Mouse (Mus musculus) neural tube, embryonic 13.5 days (tissue): ENCODE results near the gene Gm21983. TPM values are rescaled to one million over a fixed set of nuclear protein-coding genes. Genes with fewer than 3 reads are reported as not detected.

Experiments used
- ATAC-seq: fragments of 200-750 bp; cut with Nextera tagmentation; 2 replicates; pipeline ENCODE4 v1.8.0; 2017; ENCODE audit warnings: low read depth, mild to moderate bottlenecking, moderate TSS enrichment, moderate library complexity
- H3K27ac ChIP-seq: fragments of 300-500 bp; sonication (generic); replicated peaks from 2 replicates; pipeline ENCODE4 v1.5.1; 2015; ENCODE audit warnings: moderate library complexity, mild to moderate bottlenecking, inconsistent platforms
- H3K27me3 ChIP-seq: fragments of 300-500 bp; sonication (generic); 2 replicates; pipeline ENCODE4 v1.6.1; 2015; ENCODE audit warnings: mild to moderate bottlenecking, inconsistent platforms
- H3K36me3 ChIP-seq: fragments of 300-500 bp; sonication (generic); 2 replicates; pipeline ENCODE4 v1.6.1; 2015; ENCODE audit warnings: mild to moderate bottlenecking, inconsistent platforms
- H3K4me1 ChIP-seq: fragments of 300-500 bp; sonication (generic); replicated peaks from 2 replicates; pipeline ENCODE4 v1.6.1; 2015; ENCODE audit warnings: inconsistent platforms
- H3K4me2 ChIP-seq: fragments of 300-500 bp; sonication (generic); 2 replicates; pipeline ENCODE4 v1.6.1; 2015; ENCODE audit warnings: inconsistent platforms, mild to moderate bottlenecking, moderate library complexity
- H3K4me3 ChIP-seq: fragments of 300-500 bp; sonication (generic); 2 replicates; pipeline ENCODE4 v1.5.1; 2015; ENCODE audit warnings: mild to moderate bottlenecking, inconsistent platforms
- H3K9ac ChIP-seq: fragments of 300-500 bp; sonication (generic); 2 replicates; pipeline ENCODE4 v1.6.1; 2015; ENCODE audit warnings: moderate library complexity, mild to moderate bottlenecking, inconsistent platforms
- H3K9me3 ChIP-seq: fragments of 300-500 bp; sonication (generic); 2 replicates; pipeline ENCODE4 v1.6.1; 2016; ENCODE audit warnings: inconsistent platforms
- WGBS: fragments of 180-500 bp; shearing (Covaris S2); methylation state at CpG from one replicate; pipeline ENCODE4 v1.1.7; 2015; 5-methylcytosine and 5-hydroxymethylcytosine counted together
- polyA plus RNA-seq: library from polyadenylated mRNA; unstranded; fragments of >200 nt; fragmentation: Nextera tagmentation; extraction: Ambion mirVana; gene quantifications from 2 replicates; pipeline ENCODE4 v1.2.1, GENCODE M21; 2015

Gene Gm21983
- polyA plus RNA-seq, 1 experiment from 2014 or later = 0.35 TPM

- Histone ChIP-seq H3K36me3 (peaks cover 12% of the 10 kb centered on the region), H3K4me2 (no peak within 1 kb of the TSS), H3K4me1 (no peaks in the 10 kb centered on the region), H3K27me3 (no peaks in the 10 kb centered on the region), H3K9me3 (no peaks in the 10 kb centered on the region), H3K9ac (no peak within 1 kb of the TSS), H3K27ac (no peak within 1 kb of the TSS), H3K4me3 (no peak within 1 kb of the TSS)
- 77% methylated on average over 10 of the region's 10 CpGs for WGBS
- no peak for ATAC-seq
Observed at GRCm38 (mm10) chr7:27153205-27153764, 27.6 kb downstream of the Gm21983 start, which contains the start of gene Cyp2t4. TSS of gene Cyp2t4 (plus strand) at chr7:27153714.

GRCm38 (mm10) chr7:27136410-27136996 is 44.4 kb downstream of the Gm21983 start:
- H3K9me3 ChIP-seq = peaks cover 7% of the 10 kb centered on the region
- no peaks in the 10 kb centered on the region for H3K27me3 ChIP-seq
- no peak overlapping the region for H3K27ac ChIP-seq
- no peak for ATAC-seq
- no peak overlapping the region for H3K9ac ChIP-seq
- no peaks in the 10 kb centered on the region for H3K4me1 ChIP-seq
- H3K4me2 ChIP-seq = no peak overlapping the region
- H3K36me3 ChIP-seq = no peaks in the 10 kb centered on the region
- 67% methylated on average over 8 of the region's 8 CpGs for WGBS
- H3K4me3 ChIP-seq = no peak overlapping the region

- Histone ChIP-seq H3K27me3 (no peaks in the 10 kb centered on the region), H3K27ac (no peak overlapping the region), H3K9me3 (no peaks in the 10 kb centered on the region), H3K4me2 (no peak overlapping the region), H3K9ac (no peak overlapping the region), H3K4me1 (no peaks in the 10 kb centered on the region), H3K4me3 (no peak overlapping the region), H3K36me3 (no peaks in the 10 kb centered on the region)
- 84% methylated on average over 4 of the region's 4 CpGs for WGBS
- ATAC-seq = no peak
Observed at GRCm38 (mm10) chr7:27133757-27134156, 47.1 kb downstream of the Gm21983 start.

GRCm38 (mm10) chr7:27133156-27133555 is 47.7 kb downstream of the Gm21983 start:
- Histone ChIP-seq H3K4me3 (no peak overlapping the region), H3K4me2 (no peak overlapping the region), H3K9ac (no peak overlapping the region), H3K27me3 (no peaks in the 10 kb centered on the region), H3K9me3 (no peaks in the 10 kb centered on the region), H3K4me1 (no peaks in the 10 kb centered on the region), H3K27ac (no peak overlapping the region), H3K36me3 (no peaks in the 10 kb centered on the region)
- ATAC-seq = no peak
- WGBS = 68% methylated on average over 12 of the region's 12 CpGs

GRCm38 (mm10) chr7:27132588-27132987 is 48.3 kb downstream of the Gm21983 start:
- WGBS = 15% methylated on average over 10 of the region's 10 CpGs
- H3K36me3 ChIP-seq = no peaks in the 10 kb centered on the region
- no peak overlapping the region for H3K4me2 ChIP-seq
- H3K4me3 ChIP-seq = no peak overlapping the region
- H3K27me3 ChIP-seq = no peaks in the 10 kb centered on the region
- ATAC-seq = no peak
- no peak overlapping the region for H3K9ac ChIP-seq
- no peaks in the 10 kb centered on the region for H3K4me1 ChIP-seq
- H3K9me3 ChIP-seq = no peaks in the 10 kb centered on the region
- H3K27ac ChIP-seq = no peak overlapping the region

GRCm38 (mm10) chr7:27131387-27131786 is 49.5 kb downstream of the Gm21983 start:
- H3K4me1 ChIP-seq = no peaks in the 10 kb centered on the region
- no peaks in the 10 kb centered on the region for H3K27me3 ChIP-seq
- no peaks in the 10 kb centered on the region for H3K9me3 ChIP-seq
- H3K27ac ChIP-seq = no peak overlapping the region
- H3K9ac ChIP-seq = no peak overlapping the region
- no peak overlapping the region for H3K4me2 ChIP-seq
- H3K36me3 ChIP-seq = no peaks in the 10 kb centered on the region
- no peak overlapping the region for H3K4me3 ChIP-seq
- ATAC-seq = no peak
- WGBS = 69% methylated on average over 2 of the region's 2 CpGs

GRCm38 (mm10) chr7:27130521-27131370 is 50.1 kb downstream of the Gm21983 start:
- H3K27me3 ChIP-seq = no peaks in the 10 kb centered on the region
- H3K36me3 ChIP-seq = no peaks in the 10 kb centered on the region
- WGBS = 85% methylated on average over 22 of the region's 22 CpGs
- no peak for ATAC-seq
- H3K9me3 ChIP-seq = no peaks in the 10 kb centered on the region
- H3K9ac ChIP-seq = no peak overlapping the region
- H3K27ac ChIP-seq = no peak overlapping the region
- H3K4me2 ChIP-seq = no peak overlapping the region
- H3K4me3 ChIP-seq = no peak overlapping the region
- no peaks in the 10 kb centered on the region for H3K4me1 ChIP-seq

GRCm38 (mm10) chr7:27129811-27130210 is 51.1 kb downstream of the Gm21983 start:
- no peak overlapping the region for H3K9ac ChIP-seq
- no peak overlapping the region for H3K27ac ChIP-seq
- no peaks in the 10 kb centered on the region for H3K9me3 ChIP-seq
- H3K4me1 ChIP-seq = no peaks in the 10 kb centered on the region
- ATAC-seq = no peak
- H3K4me2 ChIP-seq = no peak overlapping the region
- H3K4me3 ChIP-seq = no peak overlapping the region
- H3K36me3 ChIP-seq = no peaks in the 10 kb centered on the region
- H3K27me3 ChIP-seq = no peaks in the 10 kb centered on the region
- 92% methylated on average over 12 of the region's 12 CpGs for WGBS

- 93% methylated on average over 13 of the region's 13 CpGs for WGBS
- Histone ChIP-seq H3K36me3 (no peaks in the 10 kb centered on the region), H3K9ac (no peak overlapping the region), H3K27me3 (no peaks in the 10 kb centered on the region), H3K9me3 (no peaks in the 10 kb centered on the region), H3K4me3 (no peak overlapping the region), H3K4me2 (no peak overlapping the region), H3K27ac (no peak overlapping the region), H3K4me1 (no peaks in the 10 kb centered on the region)
- no peak for ATAC-seq
Observed at GRCm38 (mm10) chr7:27128946-27129345, 51.9 kb downstream of the Gm21983 start.

GRCm38 (mm10) chr7:27128162-27128561 is 52.7 kb downstream of the Gm21983 start:
- Histone ChIP-seq H3K9me3 (no peaks in the 10 kb centered on the region), H3K36me3 (no peaks in the 10 kb centered on the region), H3K27me3 (no peaks in the 10 kb centered on the region), H3K4me2 (no peak overlapping the region), H3K4me3 (no peak overlapping the region), H3K27ac (no peak overlapping the region), H3K9ac (no peak overlapping the region), H3K4me1 (no peaks in the 10 kb centered on the region)
- WGBS = 60% methylated on average over 3 of the region's 3 CpGs
- no peak for ATAC-seq

GRCm38 (mm10) chr7:27124969-27125368 is 55.9 kb downstream of the Gm21983 start:
- Histone ChIP-seq H3K9ac (no peak overlapping the region), H3K4me1 (no peaks in the 10 kb centered on the region), H3K4me2 (no peak overlapping the region), H3K4me3 (no peak overlapping the region), H3K36me3 (no peaks in the 10 kb centered on the region), H3K27me3 (no peaks in the 10 kb centered on the region), H3K9me3 (no peaks in the 10 kb centered on the region), H3K27ac (no peak overlapping the region)
- ATAC-seq = no peak
- WGBS = 90% methylated on average over 4 of the region's 4 CpGs

GRCm38 (mm10) chr7:27124305-27124832 is 56.5 kb downstream of the Gm21983 start:
- WGBS = 71% methylated on average over 5 of the region's 5 CpGs
- no peaks in the 10 kb centered on the region for H3K4me1 ChIP-seq

More at GRCm38 (mm10) chr7:27124305-27124832, 56.5 kb downstream of the Gm21983 start:
- no peak overlapping the region for H3K9ac ChIP-seq
- no peaks in the 10 kb centered on the region for H3K36me3 ChIP-seq
- no peaks in the 10 kb centered on the region for H3K27me3 ChIP-seq
- no peak overlapping the region for H3K4me2 ChIP-seq
- H3K9me3 ChIP-seq = no peaks in the 10 kb centered on the region
- no peak for ATAC-seq
- no peak overlapping the region for H3K4me3 ChIP-seq
- H3K27ac ChIP-seq = no peak overlapping the region
